Mouse (Mus musculus): ENCODE data around the gene Vps26c. TPM values are rescaled to one million over a fixed set of nuclear protein-coding genes. Genes with fewer than 3 reads are reported as not detected.

Gene Vps26c
- total and polyA plus RNA-seq, 3 experiments, result 40.0 to 75.5 (median 46.9) TPM

DNA sequence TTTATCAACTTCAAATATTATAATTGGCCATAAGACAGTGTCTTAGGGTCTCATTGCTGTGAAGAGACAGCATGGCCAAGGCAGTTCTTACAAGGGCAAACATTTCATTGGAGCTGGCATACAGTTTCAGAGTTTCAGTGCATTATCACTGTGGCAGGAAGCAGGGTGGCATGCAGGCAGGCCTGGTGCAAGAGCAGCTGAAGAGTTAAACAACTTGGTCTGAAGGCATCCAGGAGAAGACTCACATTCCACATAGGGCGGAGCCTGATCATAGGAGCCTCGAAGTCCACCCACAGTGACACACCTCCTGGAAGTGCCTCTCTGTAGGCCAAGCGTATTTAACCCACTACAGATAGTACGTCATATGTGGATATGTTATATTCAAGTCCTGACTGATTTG is 60.7 kb downstream of the Vps26c start:
- Histone ChIP-seq H3K36me3 (replicated peaks in 1 of 2; ENCODE audit: control insufficient read depth in 1 of 2, insufficient read depth in 1 of 2, low read length in 1 of 2) (peaks cover 59 to 95% of the 10 kb centered on the region in 2 experiments), H3K79me2 (replicated peaks; ENCODE audit: control insufficient read depth, extremely low read depth, insufficient read depth, poor library complexity, severe bottlenecking) (no peaks in the 10 kb centered on the region), H3K4me2 (ENCODE audit: insufficient read depth, low read depth, poor library complexity, severe bottlenecking) (no peak overlapping the region), H3K27me3 (replicated peaks) (no peaks in the 10 kb centered on the region), H3K4me3 (replicated peaks in 1 of 3; ENCODE audit: low read depth in 2 of 3, low read length in 2 of 3, poor library complexity in 1 of 3) (no peak overlapping the region), H3K9ac (ENCODE audit: insufficient read depth, low read depth) (no peak overlapping the region), H3K4me1 (ENCODE audit: control insufficient read depth in 1 of 2, insufficient read depth in 2 of 2) (no peaks in the 10 kb centered on the region), H3K27ac (ENCODE audit: insufficient read depth, low read depth) (no peak overlapping the region), H3K9me3 (replicated peaks; ENCODE audit: low read length) (peaks cover 2% of the 10 kb centered on the region)
- TF ChIP-seq TBP (conservative IDR thresholded peaks at IDR 0.05; ENCODE audit: low read depth, low read length) (no peak), MAZ (IDR thresholded peaks at IDR 0.05; ENCODE audit: low read depth, low read length) (no peak), JUN (IDR thresholded peaks at IDR 0.05; ENCODE audit: insufficient read depth, low read depth, low read length) (no peak), BHLHE40 (IDR thresholded peaks at IDR 0.05; ENCODE audit: low read depth, low read length) (no peak), MYC (IDR thresholded peaks at IDR 0.05; ENCODE audit: low read depth, low read length) (no peak), HCFC1 (IDR thresholded peaks at IDR 0.05; ENCODE audit: low read depth, low read length) (no peak), PAX5 (IDR thresholded peaks at IDR 0.05; ENCODE audit: low read length) (no peak), GABPA (IDR thresholded peaks at IDR 0.05; ENCODE audit: insufficient replicate concordance, low read depth, low read length) (no peak), E2F4 (IDR thresholded peaks at IDR 0.05; ENCODE audit: insufficient replicate concordance, low read depth, low read length) (no peak), USF1 (IDR thresholded peaks at IDR 0.05; ENCODE audit: low read depth, low read length) (no peak), TCF12 (IDR thresholded peaks at IDR 0.05; ENCODE audit: low read depth, low read length) (no peak), ZC3H11A (IDR thresholded peaks at IDR 0.05; ENCODE audit: low read depth, low read length) (no peak)
- no peak for DNase-seq (ENCODE audit: extremely low read depth)
- dilution Hi-C loops (cut with MboI; ENCODE audit: extremely low pct_ligation_motif_present, extremely low pct_unique_long_range_greater_than_20kb, low sequenced_read_pairs), result no loop called here
- in situ Hi-C loops (cut with MboI; ENCODE audit: low pct_ligation_motif_present, low pct_unique_long_range_greater_than_20kb, low sequenced_read_pairs), result no loop called here

- DNase-seq (ENCODE audit: extremely low read depth), result no peak
- TF ChIP-seq USF2 (conservative IDR thresholded peaks at IDR 0.05; ENCODE audit: low read depth, low read length) (no peak), GABPA (IDR thresholded peaks at IDR 0.05; ENCODE audit: insufficient replicate concordance, low read depth, low read length) (no peak), ZNF384 (IDR thresholded peaks at IDR 0.05; ENCODE audit: low read depth, low read length) (no peak), UBTF (IDR thresholded peaks at IDR 0.05; ENCODE audit: low read depth, low read length) (no peak), RAD21 (IDR thresholded peaks at IDR 0.05; ENCODE audit: low read depth, low read length) (no peak), MYC (IDR thresholded peaks at IDR 0.05; ENCODE audit: low read depth, low read length) (no peak)
- Histone ChIP-seq H3K4me1 (ENCODE audit: control insufficient read depth in 1 of 2, insufficient read depth in 2 of 2) (no peaks in the 10 kb centered on the region), H3K36me3 (replicated peaks in 1 of 2; ENCODE audit: control insufficient read depth in 1 of 2, insufficient read depth in 1 of 2, low read length in 1 of 2) (peaks cover 65 to 95% of the 10 kb centered on the region in 2 experiments), H3K27ac (ENCODE audit: insufficient read depth, low read depth) (no peak overlapping the region), H3K4me2 (ENCODE audit: insufficient read depth, low read depth, poor library complexity, severe bottlenecking) (no peak overlapping the region), H3K9me3 (replicated peaks; ENCODE audit: low read length) (peaks cover 2% of the 10 kb centered on the region), H3K27me3 (replicated peaks) (no peaks in the 10 kb centered on the region), H3K79me2 (replicated peaks; ENCODE audit: control insufficient read depth, extremely low read depth, insufficient read depth, poor library complexity, severe bottlenecking) (no peaks in the 10 kb centered on the region), H3K4me3 (replicated peaks in 1 of 3; ENCODE audit: low read depth in 2 of 3, low read length in 2 of 3, poor library complexity in 1 of 3) (no peak overlapping the region), H3K9ac (ENCODE audit: insufficient read depth, low read depth) (no peak overlapping the region)
- in situ Hi-C loops (cut with MboI; ENCODE audit: low pct_ligation_motif_present, low pct_unique_long_range_greater_than_20kb, low sequenced_read_pairs), result no loop called here
- dilution Hi-C loops (cut with MboI; ENCODE audit: extremely low pct_ligation_motif_present, extremely low pct_unique_long_range_greater_than_20kb, low sequenced_read_pairs), result no loop called here
These were observed 62.6 kb downstream of the Vps26c start for GRCm38 (mm10) chr16:94464067-94464466.
